ENCODE assay signal across 19 mouse cellular contexts in genomic region chr17:14903212-14903611, GRCm38 (mm10). TPM values are rescaled to one million over a fixed set of nuclear protein-coding genes. Genes with fewer than 3 reads are reported as not detected.
"Had no signal": no experiment of that assay in that cellular context is flagged by ENCODE, and none has a peak within 500 bp of the region (broad histone marks: within the 10 kb centered on the region; RNA-seq: fewer than 3 reads in every experiment).

No protein-coding gene starts in this region.

- DNase-seq: lung, adult 18-20 months; lung, embryonic 14.5 days; lung, postnatal 10 days; lung, postnatal 4 days; midbrain, embryonic 14.5 days; retina, postnatal 1 day; right cerebral cortex, adult 18-20 months; right cerebral cortex, postnatal 25 days; right cerebral cortex, postnatal 4 days; spleen, adult 18-20 months; thymus, adult 18-20 months; thymus, postnatal 14 days; thymus, postnatal 36 days had no signal

- H3K36me3 ChIP-seq: midbrain, embryonic 10.5 days; midbrain, embryonic 12.5 days; neural tube, embryonic 12.5 days had no signal

- H3K27ac ChIP-seq: midbrain, embryonic 10.5 days; midbrain, embryonic 12.5 days; neural tube, embryonic 12.5 days had no signal

- H3K9ac ChIP-seq: lung, embryonic 14.5 days; midbrain, embryonic 12.5 days; neural tube, embryonic 12.5 days had no signal

- H3K4me1 ChIP-seq: midbrain, embryonic 12.5 days; neural tube, embryonic 12.5 days had no signal

- ATAC-seq: midbrain, embryonic 16.5 days had no signal

- H3K9me3 ChIP-seq: midbrain, embryonic 10.5 days; midbrain, embryonic 12.5 days; neural tube, embryonic 12.5 days had no signal

- H3K4me3 ChIP-seq: midbrain, embryonic 10.5 days; midbrain, embryonic 12.5 days; neural tube, embryonic 12.5 days had no signal

- H3K27me3 ChIP-seq: neural tube, embryonic 12.5 days had no signal

- H3K4me2 ChIP-seq: lung, embryonic 14.5 days; midbrain, embryonic 12.5 days; neural tube, embryonic 12.5 days had no signal

RNA-seq across cellular contexts. Expression of gene Wdr27, which starts 39.7 kb away (rescaled TPM):
- total RNA-seq: megakaryocyte, adult 5-6 weeks; neutrophil, adult 5-6 weeks had no signal
